Mouse (Mus musculus): Measurements from ENCODE around the gene Slc27a5. TPM values are rescaled to one million over a fixed set of nuclear protein-coding genes. Genes with fewer than 3 reads are reported as not detected.

Slc27a5 gene
- polyA plus RNA-seq, 1 experiment, result 0.69 TPM

- Histone ChIP-seq H3K4me1 (ENCODE audit: control insufficient read depth, insufficient read depth, low read length) (peaks cover 3% of the 10 kb centered on the region; the same call in 1 of the 2 replicates), H3K27ac (ENCODE audit: insufficient read depth, low read length) (peak within 1 kb of the TSS; percentile 100), H3K4me3 (ENCODE audit: insufficient read depth, low read length) (peak within 1 kb of the TSS; percentile 74)
- peak; percentile 55; the same call in 1 of the 2 replicates for TF ChIP-seq POLR2A (IDR thresholded peaks at IDR 0.05; ENCODE audit: extremely low read depth, insufficient read depth, low read length)
- TF ChIP-seq CTCF (IDR thresholded peaks at IDR 0.05; ENCODE audit: extremely low read depth, insufficient read depth, low read length), result no peak
Measured at GRCm38 (mm10) chr7:13037901-13038555, 40.0 kb upstream of the Slc27a5 start, which contains the start of gene Ube2m. Ube2m (minus strand) TSS chr7:13038275.

- no peak for TF ChIP-seq POLR2A (IDR thresholded peaks at IDR 0.05; ENCODE audit: extremely low read depth, insufficient read depth, low read length)
- no peak for TF ChIP-seq CTCF (IDR thresholded peaks at IDR 0.05; ENCODE audit: extremely low read depth, insufficient read depth, low read length)
- Histone ChIP-seq H3K27ac (ENCODE audit: insufficient read depth, low read length) (peak overlapping the region; percentile 91), H3K4me3 (ENCODE audit: insufficient read depth, low read length) (peak overlapping the region; percentile 74), H3K4me1 (ENCODE audit: control insufficient read depth, insufficient read depth, low read length) (peaks cover 3% of the 10 kb centered on the region; the same call in 1 of the 2 replicates)
Measured at GRCm38 (mm10) chr7:13037366-13037765, 39.4 kb upstream of the Slc27a5 start.

- H3K4me3 ChIP-seq (ENCODE audit: insufficient read depth, low read length), result peak overlapping the region; percentile 74
- TF ChIP-seq POLR2A (IDR thresholded peaks at IDR 0.05; ENCODE audit: extremely low read depth, insufficient read depth, low read length), result no peak
- no peak for TF ChIP-seq CTCF (IDR thresholded peaks at IDR 0.05; ENCODE audit: extremely low read depth, insufficient read depth, low read length)
- peaks cover 3% of the 10 kb centered on the region; the same call in 1 of the 2 replicates for H3K4me1 ChIP-seq (ENCODE audit: control insufficient read depth, insufficient read depth, low read length)
- H3K27ac ChIP-seq (ENCODE audit: insufficient read depth, low read length), result 0 out of 2 replicates have a peak overlapping the region, but pooled peaks have one; percentile 91
Measured at GRCm38 (mm10) chr7:13036806-13037205, 38.8 kb upstream of the Slc27a5 start.

- H3K4me1 ChIP-seq (ENCODE audit: control insufficient read depth, insufficient read depth, low read length), result peaks cover 3% of the 10 kb centered on the region; the same call in 1 of the 2 replicates
- TF ChIP-seq POLR2A (IDR thresholded peaks at IDR 0.05; ENCODE audit: extremely low read depth, insufficient read depth, low read length) (no peak), CTCF (IDR thresholded peaks at IDR 0.05; ENCODE audit: extremely low read depth, insufficient read depth, low read length) (no peak)
- no peak overlapping the region for H3K27ac ChIP-seq (ENCODE audit: insufficient read depth, low read length)
- H3K4me3 ChIP-seq (ENCODE audit: insufficient read depth, low read length), result peak overlapping the region; percentile 61; the same call in 1 of the 2 replicates
Measured at GRCm38 (mm10) chr7:13035211-13035855, 37.3 kb upstream of the Slc27a5 start.

- Histone ChIP-seq H3K4me1 (ENCODE audit: control insufficient read depth, insufficient read depth, low read length) (peaks cover 3% of the 10 kb centered on the region; the same call in 1 of the 2 replicates), H3K27ac (ENCODE audit: insufficient read depth, low read length) (peak within 1 kb of the TSS; percentile 61), H3K4me3 (ENCODE audit: insufficient read depth, low read length) (peak within 1 kb of the TSS; percentile 61)
- peak; percentile 95 for TF ChIP-seq POLR2A (IDR thresholded peaks at IDR 0.05; ENCODE audit: extremely low read depth, insufficient read depth, low read length)
- TF ChIP-seq CTCF (IDR thresholded peaks at IDR 0.05; ENCODE audit: extremely low read depth, insufficient read depth, low read length), result no peak
Measured at GRCm38 (mm10) chr7:13034148-13034977, 36.4 kb upstream of the Slc27a5 start, which contains the start of gene Chmp2a. Chmp2a (minus strand) TSS chr7:13034807.

GRCm38 (mm10) chr7:13033451-13034147 lies 35.6 kb upstream of the Slc27a5 start:
- Histone ChIP-seq H3K4me1 (ENCODE audit: control insufficient read depth, insufficient read depth, low read length) (no peaks in the 10 kb centered on the region; the same call in 1 of the 2 replicates), H3K27ac (ENCODE audit: insufficient read depth, low read length) (peak overlapping the region; percentile 61; the same call in 1 of the 2 replicates), H3K4me3 (ENCODE audit: insufficient read depth, low read length) (peak overlapping the region; percentile 61)
- TF ChIP-seq CTCF (IDR thresholded peaks at IDR 0.05; ENCODE audit: extremely low read depth, insufficient read depth, low read length), result no peak
- no peak for TF ChIP-seq POLR2A (IDR thresholded peaks at IDR 0.05; ENCODE audit: extremely low read depth, insufficient read depth, low read length)

DNA sequence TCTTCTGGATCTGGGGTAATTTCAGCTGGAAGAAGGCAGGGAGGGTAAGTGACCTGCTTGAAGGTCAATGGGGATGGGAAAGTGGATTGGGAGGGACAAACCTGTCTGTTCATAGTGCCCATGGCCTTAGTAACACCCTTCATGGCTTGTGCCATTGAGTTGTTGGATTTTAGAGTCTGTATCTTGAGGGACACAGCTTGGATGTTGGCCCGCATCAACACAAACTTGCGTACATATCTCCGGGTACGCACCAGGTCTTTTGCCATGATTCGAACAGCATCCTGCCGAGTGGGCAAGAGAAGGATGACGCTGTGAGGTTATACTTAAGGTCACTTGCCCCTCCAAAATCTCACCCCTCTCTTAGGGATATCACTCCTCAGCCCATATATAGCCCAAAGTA lies 34.5 kb upstream of the Slc27a5 start:
- TF ChIP-seq CTCF (IDR thresholded peaks at IDR 0.05; ENCODE audit: extremely low read depth, insufficient read depth, low read length) (no peak), POLR2A (IDR thresholded peaks at IDR 0.05; ENCODE audit: extremely low read depth, insufficient read depth, low read length) (no peak)
- Histone ChIP-seq H3K4me3 (ENCODE audit: insufficient read depth, low read length) (no peak overlapping the region), H3K27ac (ENCODE audit: insufficient read depth, low read length) (no peak overlapping the region), H3K4me1 (ENCODE audit: control insufficient read depth, insufficient read depth, low read length) (no peaks in the 10 kb centered on the region; the same call in 1 of the 2 replicates)

DNA sequence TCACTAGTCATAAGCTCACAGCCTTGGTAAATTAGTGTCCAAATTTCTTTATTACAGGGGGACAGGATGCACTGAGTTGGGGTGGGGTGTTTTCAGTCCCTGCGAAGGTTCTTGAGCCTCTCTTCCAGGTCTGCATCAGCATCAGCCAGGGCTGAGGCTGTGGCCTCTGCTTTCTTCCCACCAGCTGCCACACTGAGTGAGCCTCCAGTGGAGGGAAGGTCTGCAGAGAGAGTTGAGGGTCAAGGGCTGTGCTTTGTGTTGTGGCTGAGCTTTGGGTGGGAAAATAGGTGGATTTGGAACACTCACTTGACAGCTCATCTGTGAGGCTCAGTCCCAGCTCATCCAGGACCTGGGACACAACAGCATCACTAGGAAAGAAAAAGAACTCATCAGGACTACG lies 34.0 kb upstream of the Slc27a5 start:
- H3K27ac ChIP-seq (ENCODE audit: insufficient read depth, low read length), result no peak overlapping the region
- H3K4me1 ChIP-seq (ENCODE audit: control insufficient read depth, insufficient read depth, low read length), result no peaks in the 10 kb centered on the region; the same call in 1 of the 2 replicates
- TF ChIP-seq POLR2A (IDR thresholded peaks at IDR 0.05; ENCODE audit: extremely low read depth, insufficient read depth, low read length), result no peak
- no peak for TF ChIP-seq CTCF (IDR thresholded peaks at IDR 0.05; ENCODE audit: extremely low read depth, insufficient read depth, low read length)

More for the DNA sequence above, 34.0 kb upstream of the Slc27a5 start:
- H3K4me3 ChIP-seq (ENCODE audit: insufficient read depth, low read length), result no peak overlapping the region

Data from cortical plate, adult 2 months (tissue).